Mouse (Mus musculus): ENCODE measurements around the gene Slc5a10. TPM values are rescaled to one million over a fixed set of nuclear protein-coding genes. Genes with fewer than 3 reads are reported as not detected.

Gene Slc5a10
- polyA plus RNA-seq, 1 experiment from 2014 or later, result 0.13 TPM

- Histone ChIP-seq H3K4me1 (replicated peaks; ENCODE audit: control insufficient read depth, insufficient read depth, low read length) (0 out of 2 replicates have a peak, but pooled peaks cover 24% of the 10 kb centered on the region), H3K27me3 (replicated peaks; ENCODE audit: control insufficient read depth, insufficient read depth, low read length) (no peaks in the 10 kb centered on the region), H3K36me3 (ENCODE audit: control insufficient read depth, insufficient read depth) (no peaks in the 10 kb centered on the region), H3K4me3 (ENCODE audit: low read depth, low read length) (no peak overlapping the region), H3K9ac (ENCODE audit: low read depth, low read length) (no peak overlapping the region), H3K27ac (ENCODE audit: low read depth, low read length) (no peak overlapping the region), H3K9me3 (ENCODE audit: control insufficient read depth) (no peaks in the 10 kb centered on the region), H3K4me2 (replicated peaks; ENCODE audit: low read depth) (no peak overlapping the region)
- TF ChIP-seq CTCF (IDR thresholded peaks at IDR 0.05; ENCODE audit: low read depth), result no peak
- no peak for ATAC-seq
- 79% methylated on average over 7 of the region's 7 CpGs for WGBS
These were observed 44.3 kb downstream of the Slc5a10 start for GRCm38 (mm10) chr11:61676216-61676854.

GRCm38 (mm10) chr11:61675332-61675731, 45.3 kb downstream of the Slc5a10 start:
- Histone ChIP-seq H3K27ac (ENCODE audit: low read depth, low read length) (peak overlapping the region; percentile 70), H3K4me2 (replicated peaks; ENCODE audit: low read depth) (no peak overlapping the region; the same call in 1 of the 2 replicates), H3K4me3 (ENCODE audit: low read depth, low read length) (no peak overlapping the region), H3K9me3 (ENCODE audit: control insufficient read depth) (no peaks in the 10 kb centered on the region), H3K27me3 (replicated peaks; ENCODE audit: control insufficient read depth, insufficient read depth, low read length) (no peaks in the 10 kb centered on the region), H3K9ac (ENCODE audit: low read depth, low read length) (no peak overlapping the region; the same call in 1 of the 2 replicates), H3K4me1 (replicated peaks; ENCODE audit: control insufficient read depth, insufficient read depth, low read length) (peaks cover 27% of the 10 kb centered on the region; the same call in 1 of the 2 replicates), H3K36me3 (ENCODE audit: control insufficient read depth, insufficient read depth) (no peaks in the 10 kb centered on the region)
- no peak for TF ChIP-seq CTCF (IDR thresholded peaks at IDR 0.05; ENCODE audit: low read depth)
- WGBS, result 22% methylated on average over 2 of the region's 2 CpGs
- ATAC-seq, result peak; percentile 48

GRCm38 (mm10) chr11:61674839-61675159, 45.8 kb downstream of the Slc5a10 start:
- peak; percentile 79 for TF ChIP-seq CTCF (IDR thresholded peaks at IDR 0.05; ENCODE audit: low read depth)
- Histone ChIP-seq H3K9me3 (ENCODE audit: control insufficient read depth) (no peaks in the 10 kb centered on the region), H3K9ac (ENCODE audit: low read depth, low read length) (no peak overlapping the region; the same call in 1 of the 2 replicates), H3K4me1 (replicated peaks; ENCODE audit: control insufficient read depth, insufficient read depth, low read length) (peaks cover 27% of the 10 kb centered on the region; the same call in 1 of the 2 replicates), H3K27me3 (replicated peaks; ENCODE audit: control insufficient read depth, insufficient read depth, low read length) (no peaks in the 10 kb centered on the region), H3K4me3 (ENCODE audit: low read depth, low read length) (no peak overlapping the region), H3K27ac (ENCODE audit: low read depth, low read length) (peak overlapping the region; percentile 70), H3K36me3 (ENCODE audit: control insufficient read depth, insufficient read depth) (no peaks in the 10 kb centered on the region), H3K4me2 (replicated peaks; ENCODE audit: low read depth) (no peak overlapping the region; the same call in 1 of the 2 replicates)
- ATAC-seq, result peak; percentile 66
- 11% methylated on average over 8 of the region's 8 CpGs for WGBS

GRCm38 (mm10) chr11:61674151-61674838, 46.3 kb downstream of the Slc5a10 start:
- Histone ChIP-seq H3K9ac (ENCODE audit: low read depth, low read length) (no peak overlapping the region), H3K27ac (ENCODE audit: low read depth, low read length) (0 out of 2 replicates have a peak overlapping the region, but pooled peaks have one; percentile 70), H3K36me3 (ENCODE audit: control insufficient read depth, insufficient read depth) (no peaks in the 10 kb centered on the region), H3K4me3 (ENCODE audit: low read depth, low read length) (no peak overlapping the region), H3K27me3 (replicated peaks; ENCODE audit: control insufficient read depth, insufficient read depth, low read length) (no peaks in the 10 kb centered on the region), H3K4me2 (replicated peaks; ENCODE audit: low read depth) (no peak overlapping the region), H3K4me1 (replicated peaks; ENCODE audit: control insufficient read depth, insufficient read depth, low read length) (peaks cover 27% of the 10 kb centered on the region; the same call in 1 of the 2 replicates), H3K9me3 (ENCODE audit: control insufficient read depth) (no peaks in the 10 kb centered on the region)
- ATAC-seq, result no peak; the same call in 1 of the 2 replicates
- 30% methylated on average over 19 of the region's 19 CpGs for WGBS
- no peak for TF ChIP-seq CTCF (IDR thresholded peaks at IDR 0.05; ENCODE audit: low read depth)

GRCm38 (mm10) chr11:61673686-61674085, 46.9 kb downstream of the Slc5a10 start:
- no peak overlapping the region for H3K4me2 ChIP-seq (replicated peaks; ENCODE audit: low read depth)
- no peaks in the 10 kb centered on the region for H3K9me3 ChIP-seq (ENCODE audit: control insufficient read depth)
- peaks cover 29% of the 10 kb centered on the region; the same call in 1 of the 2 replicates for H3K4me1 ChIP-seq (replicated peaks; ENCODE audit: control insufficient read depth, insufficient read depth, low read length)
- no peaks in the 10 kb centered on the region for H3K36me3 ChIP-seq (ENCODE audit: control insufficient read depth, insufficient read depth)
- ATAC-seq, result no peak
- no peaks in the 10 kb centered on the region for H3K27me3 ChIP-seq (replicated peaks; ENCODE audit: control insufficient read depth, insufficient read depth, low read length)
- peak; percentile 74 for TF ChIP-seq CTCF (IDR thresholded peaks at IDR 0.05; ENCODE audit: low read depth)
- no peak overlapping the region for H3K27ac ChIP-seq (ENCODE audit: low read depth, low read length)
- H3K9ac ChIP-seq (ENCODE audit: low read depth, low read length), result no peak overlapping the region
- H3K4me3 ChIP-seq (ENCODE audit: low read depth, low read length), result no peak overlapping the region
- 55% methylated on average over 8 of the region's 8 CpGs for WGBS

GRCm38 (mm10) chr11:61671781-61672383, 48.7 kb downstream of the Slc5a10 start:
- no peaks in the 10 kb centered on the region for H3K9me3 ChIP-seq (ENCODE audit: control insufficient read depth)
- no peak overlapping the region for H3K9ac ChIP-seq (ENCODE audit: low read depth, low read length)
- H3K4me1 ChIP-seq (replicated peaks; ENCODE audit: control insufficient read depth, insufficient read depth, low read length), result peaks cover 29% of the 10 kb centered on the region; the same call in 1 of the 2 replicates
- WGBS, result 53% methylated on average over 19 of the region's 19 CpGs
- H3K27me3 ChIP-seq (replicated peaks; ENCODE audit: control insufficient read depth, insufficient read depth, low read length), result no peaks in the 10 kb centered on the region
- H3K36me3 ChIP-seq (ENCODE audit: control insufficient read depth, insufficient read depth), result no peaks in the 10 kb centered on the region
- TF ChIP-seq CTCF (IDR thresholded peaks at IDR 0.05; ENCODE audit: low read depth), result no peak
- peak; percentile 69 for ATAC-seq
- peak overlapping the region; percentile 64 for H3K27ac ChIP-seq (ENCODE audit: low read depth, low read length)
- H3K4me3 ChIP-seq (ENCODE audit: low read depth, low read length), result no peak overlapping the region
- peak overlapping the region; percentile 30; the same call in 1 of the 2 replicates for H3K4me2 ChIP-seq (replicated peaks; ENCODE audit: low read depth)
